Mouse (Mus musculus): ENCODE data around the gene Taar1. TPM values are rescaled to one million over a fixed set of nuclear protein-coding genes. Genes with fewer than 3 reads are reported as not detected.

The Taar1 gene
- 0.25 TPM for polyA plus RNA-seq (2017; shearing (Covaris generic))

DNA sequence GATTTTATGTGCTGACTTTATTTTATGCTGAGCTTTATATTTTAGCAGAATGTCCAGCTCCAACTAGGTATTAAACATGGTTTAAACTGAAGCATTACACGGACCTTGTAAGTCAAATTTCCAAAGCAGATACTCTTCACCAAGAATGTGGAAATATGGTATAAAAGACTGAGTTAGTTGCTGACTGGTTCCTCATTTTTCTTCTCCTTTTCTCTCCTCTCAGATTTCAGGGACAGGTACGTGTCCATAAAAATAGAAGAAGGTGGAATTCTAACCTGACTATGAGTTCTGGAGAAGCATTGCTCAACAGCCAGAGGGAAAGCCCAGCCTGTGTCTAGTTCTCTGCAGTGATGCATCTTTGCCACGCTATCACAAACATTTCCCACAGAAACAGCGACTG, at the start of gene Taar1:
Taar1 (plus strand) TSS at position 301 of the 400 bp plus-strand sequence.

DNA sequence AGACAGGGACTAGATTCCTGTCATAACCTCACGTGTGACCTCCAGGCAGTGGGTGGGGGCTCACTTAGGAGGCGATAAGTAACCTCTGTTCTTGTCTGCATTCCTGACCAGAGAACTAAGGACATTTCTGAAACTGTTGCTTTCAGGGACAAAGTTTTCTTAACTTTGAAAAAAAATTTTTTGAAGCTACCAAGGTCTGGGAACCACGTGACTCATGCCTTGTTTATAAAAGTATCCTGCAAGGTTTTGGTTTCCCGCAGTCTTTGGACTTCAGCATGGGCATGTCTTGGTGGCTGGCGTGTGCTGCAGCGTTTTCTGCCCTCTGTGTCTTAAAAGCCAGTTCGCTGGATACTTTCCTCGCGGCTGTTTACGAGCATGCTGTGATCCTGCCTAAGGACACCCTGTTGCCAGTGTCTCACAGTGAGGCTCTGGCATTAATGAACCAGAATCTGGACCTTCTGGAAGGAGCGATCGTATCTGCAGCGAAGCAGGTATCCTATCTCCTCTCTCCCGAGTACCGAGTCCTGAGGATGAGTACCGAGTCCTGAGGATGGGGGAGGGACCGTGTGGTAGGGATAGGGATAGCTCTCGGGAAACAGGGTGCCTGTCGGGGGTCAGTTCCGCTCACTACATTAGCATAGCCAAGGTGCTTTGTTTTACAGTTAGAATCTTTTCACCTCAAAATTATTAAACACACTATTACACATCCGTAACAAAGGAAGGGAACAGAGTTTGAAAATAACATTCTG, 25.4 kb upstream of the Taar1 start, which contains the start of gene Vnn1:
Vnn1 (plus strand) TSS at position 88 of the 749 bp plus-strand sequence.

DNA sequence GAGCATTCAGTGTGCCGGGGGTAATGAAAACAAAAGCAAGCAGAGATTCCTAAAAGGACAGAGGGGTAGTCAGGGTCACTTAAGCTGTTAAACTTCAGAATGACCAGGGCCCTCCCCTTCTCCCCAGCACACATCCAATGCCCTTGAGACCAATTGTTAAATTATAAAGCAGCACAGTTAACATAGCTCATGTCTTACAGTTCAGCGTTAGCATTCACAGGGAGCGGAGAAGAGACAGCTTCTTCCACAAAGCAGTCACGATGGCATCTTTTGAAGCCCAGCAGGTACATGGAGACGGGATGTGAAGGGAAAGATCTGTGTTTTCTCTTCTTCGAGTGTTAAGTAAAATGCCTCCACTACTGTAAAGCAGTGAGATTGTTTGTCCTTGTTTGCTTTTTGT, 18.2 kb downstream of the Taar1 start, which contains the start of gene Taar2:
Taar2 (plus strand) TSS at position 261 of the 400 bp plus-strand sequence.

DNA sequence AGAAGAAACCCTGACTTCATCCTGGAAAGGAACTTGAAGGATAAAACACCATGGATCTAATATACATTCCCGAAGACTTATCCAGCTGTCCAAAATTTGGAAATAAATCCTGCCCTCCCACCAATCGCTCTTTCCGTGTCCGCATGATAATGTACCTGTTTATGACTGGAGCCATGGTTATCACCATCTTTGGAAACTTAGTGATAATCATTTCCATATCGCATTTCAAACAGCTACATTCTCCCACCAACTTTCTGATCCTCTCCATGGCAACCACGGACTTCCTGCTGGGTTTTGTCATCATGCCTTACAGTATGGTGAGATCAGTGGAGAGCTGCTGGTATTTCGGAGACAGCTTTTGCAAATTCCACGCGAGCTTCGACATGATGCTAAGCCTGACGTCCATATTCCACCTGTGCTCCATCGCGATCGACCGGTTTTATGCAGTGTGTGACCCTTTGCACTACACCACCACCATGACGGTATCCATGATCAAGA, 29.4 kb downstream of the Taar1 start, which contains the start of gene Taar3:
Taar3 (plus strand) TSS at position 51 of the 498 bp plus-strand sequence.

DNA sequence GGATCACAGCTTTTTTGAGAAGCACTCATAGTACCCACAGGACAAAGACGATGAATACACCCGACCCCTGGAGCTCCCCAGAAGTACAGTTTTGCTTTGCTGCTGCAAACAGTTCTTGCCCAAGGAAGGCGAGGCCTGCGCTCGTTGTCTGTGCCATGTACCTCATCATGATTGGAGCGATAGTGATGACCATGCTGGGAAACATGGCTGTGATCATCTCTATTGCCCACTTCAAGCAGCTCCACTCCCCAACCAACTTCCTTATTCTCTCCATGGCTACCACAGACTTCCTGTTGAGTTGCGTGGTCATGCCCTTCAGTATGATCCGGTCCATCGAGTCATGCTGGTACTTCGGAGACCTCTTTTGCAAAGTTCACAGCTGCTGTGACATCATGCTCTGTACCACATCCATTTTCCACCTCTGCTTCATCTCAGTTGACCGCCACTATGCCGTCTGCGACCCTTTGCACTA, 40.3 kb downstream of the Taar1 start, which contains the start of gene Taar4:
Taar4 (plus strand) TSS at position 51 of the 472 bp plus-strand sequence.

DNA sequence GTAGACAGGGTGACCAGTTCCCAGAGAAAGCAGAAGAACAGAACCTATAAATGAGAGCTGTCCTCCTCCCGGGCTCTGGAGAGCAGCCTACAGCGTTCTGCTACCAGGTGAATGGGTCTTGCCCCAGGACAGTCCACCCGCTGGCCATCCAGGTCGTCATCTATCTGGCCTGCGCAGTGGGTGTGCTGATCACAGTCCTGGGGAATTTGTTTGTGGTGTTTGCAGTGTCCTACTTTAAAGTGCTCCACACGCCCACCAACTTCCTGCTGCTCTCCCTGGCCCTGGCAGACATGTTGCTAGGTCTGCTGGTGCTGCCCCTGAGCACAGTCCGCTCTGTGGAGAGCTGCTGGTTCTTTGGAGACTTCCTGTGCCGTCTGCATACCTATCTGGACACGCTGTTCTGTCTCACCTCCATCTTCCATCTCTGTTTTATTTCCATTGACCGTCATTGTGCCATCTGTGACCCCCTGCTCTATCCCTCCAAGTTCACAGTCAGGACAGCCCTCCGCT, 50.6 kb downstream of the Taar1 start, which contains the start of gene Taar5:
Taar5 (plus strand) TSS at position 51 of the 510 bp plus-strand sequence.

Other genes with a start within 250 kb of the Taar1 start
- gene Rps12, start 133.1 kb upstream of the Taar1 start, polyA plus RNA-seq (2017; shearing (Covaris generic)), result 62.2 TPM
- gene Slc18b1, start 123.4 kb upstream of the Taar1 start, polyA plus RNA-seq (2017; shearing (Covaris generic)), result not detected
- 0.15 TPM for gene Vnn3, start 68.9 kb upstream of the Taar1 start, polyA plus RNA-seq (2017; shearing (Covaris generic))
- gene Vnn1, start 25.7 kb upstream of the Taar1 start, polyA plus RNA-seq (2017; shearing (Covaris generic)), result not detected
- gene Taar2, start 18.2 kb downstream of the Taar1 start, polyA plus RNA-seq (2017; shearing (Covaris generic)), result not detected
- not detected for gene Taar3, start 29.2 kb downstream of the Taar1 start, polyA plus RNA-seq (2017; shearing (Covaris generic))
- gene Taar4, start 40.1 kb downstream of the Taar1 start, polyA plus RNA-seq (2017; shearing (Covaris generic)), result not detected
- gene Taar5, start 50.4 kb downstream of the Taar1 start, polyA plus RNA-seq (2017; shearing (Covaris generic)), result not detected
- gene Taar6, start 65.3 kb downstream of the Taar1 start, polyA plus RNA-seq (2017; shearing (Covaris generic)), result not detected
- gene Taar7a, start 73.1 kb downstream of the Taar1 start, polyA plus RNA-seq (2017; shearing (Covaris generic)), result not detected
- not detected for gene Taar7b, start 79.6 kb downstream of the Taar1 start, polyA plus RNA-seq (2017; shearing (Covaris generic))
- gene Taar7d, start 106.9 kb downstream of the Taar1 start, polyA plus RNA-seq (2017; shearing (Covaris generic)), result not detected
- gene Taar7e, start 117.3 kb downstream of the Taar1 start, polyA plus RNA-seq (2017; shearing (Covaris generic)), result not detected
- not detected for gene Taar7f, start 129.2 kb downstream of the Taar1 start, polyA plus RNA-seq (2017; shearing (Covaris generic))
- gene Taar8a, start 156.1 kb downstream of the Taar1 start, polyA plus RNA-seq (2017; shearing (Covaris generic)), result not detected
- gene Taar8b, start 171.9 kb downstream of the Taar1 start, polyA plus RNA-seq (2017; shearing (Covaris generic)), result not detected
- not detected for gene Taar8c, start 181.6 kb downstream of the Taar1 start, polyA plus RNA-seq (2017; shearing (Covaris generic))
- gene Taar9, start 189.2 kb downstream of the Taar1 start, polyA plus RNA-seq (2017; shearing (Covaris generic)), result not detected
- 47.3 TPM for gene Stx7, start 228.9 kb downstream of the Taar1 start, polyA plus RNA-seq (2017; shearing (Covaris generic))

Data from CD4-positive, CD25-positive, alpha-beta regulatory T cell, adult 9 weeks (primary cell).